Mouse (Mus musculus): ENCODE measurements at regions not wholly inside any gene's neighbourhood (a gene's known extent, or its start where the extent isn't known, plus 50 kb on each side); places are given as distances from the start of the nearest gene placed in this dataset.

GRCm38 (mm10) chr4:55137781-55138394 lies 193.0 kb downstream of the Zfp462 start:
- TF ChIP-seq CTCF (IDR thresholded peaks at IDR 0.05; ENCODE audit: extremely low read depth, insufficient read depth, insufficient read length, insufficient replicate concordance) (no peak), POLR2A (IDR thresholded peaks at IDR 0.05; ENCODE audit: low read depth, low read length) (no peak)

Data from spleen, adult 2 months (tissue).